Mouse (Mus musculus) MEL (cell line): ENCODE measurements around the gene Olfr49. TPM values are rescaled to one million over a fixed set of nuclear protein-coding genes. Genes with fewer than 3 reads are reported as not detected.

Experiments used
- DNase-seq: peaks from one replicate; pipeline ENCODE4 v3.0.0; 2011; ENCODE audit warnings: low read depth, low spot score
- H3K27ac ChIP-seq: 2 replicates; pipeline ENCODE4 v1.5.1; 2012; ENCODE audit warnings: low read depth, mild to moderate bottlenecking, control low read depth, low read length, moderate library complexity; ENCODE audit not compliant: control insufficient read depth
- H3K27me3 ChIP-seq, 2 experiments: fragments of 150-350 bp in 1 of 2; sonication (generic) in 1 of 2; 2 replicates each; pipeline ENCODE4 v1.6.1; 2012; ENCODE audit warnings: low read length in 2 of 2, mild to moderate bottlenecking in 2 of 2, improper control_type of control experiment in 1 of 2, moderate library complexity in 1 of 2; ENCODE audit not compliant: insufficient read depth in 2 of 2, control insufficient read depth in 1 of 2
- H3K36me3 ChIP-seq, 2 experiments: 2 replicates each; pipeline ENCODE4 v1.6.1; 2012 to 2014; ENCODE audit warnings: low read length in 2 of 2, improper control_type of control experiment in 1 of 2, inconsistent platforms in 1 of 2, mild to moderate bottlenecking in 1 of 2; ENCODE audit not compliant: insufficient read depth in 2 of 2, control insufficient read depth in 1 of 2
- H3K4me1 ChIP-seq, 2 experiments: fragments of 150-350 bp in 1 of 2; sonication (generic) in 1 of 2; 2 replicates each; pipeline ENCODE4 v1.6.1; 2012; ENCODE audit warnings: low read length in 2 of 2, improper control_type of control experiment in 1 of 2, mild to moderate bottlenecking in 1 of 2; ENCODE audit not compliant: insufficient read depth in 2 of 2, control insufficient read depth in 1 of 2
- H3K4me3 ChIP-seq, 2 experiments: fragments of 150-350 bp in 1 of 2; sonication (generic) in 1 of 2; 2 replicates each; pipeline ENCODE4 v1.5.1; 2012; ENCODE audit warnings: low read depth in 2 of 2, low read length in 2 of 2, mild to moderate bottlenecking in 2 of 2, moderate library complexity in 2 of 2, control low read depth in 1 of 2, improper control_type of control experiment in 1 of 2; ENCODE audit not compliant: control insufficient read depth in 1 of 2, insufficient read depth in 1 of 2
- H3K79me2 ChIP-seq: 2 replicates; pipeline ENCODE4 v1.6.1; 2012; ENCODE audit warnings: mild to moderate bottlenecking, low read length, moderate library complexity; ENCODE audit not compliant: control insufficient read depth, poor library complexity, insufficient read depth
- H3K9ac ChIP-seq: 2 replicates; pipeline ENCODE4 v1.6.1; 2012; ENCODE audit warnings: low read depth, mild to moderate bottlenecking, control low read depth, low read length, moderate library complexity; ENCODE audit not compliant: control insufficient read depth, poor library complexity, severe bottlenecking
- H3K9me3 ChIP-seq: fragments of 150-350 bp; sonication (generic); replicated peaks from 2 replicates; pipeline ENCODE4 v1.6.1; 2012; ENCODE audit warnings: mild to moderate bottlenecking, low read length, improper control_type of control experiment, moderate library complexity; ENCODE audit not compliant: insufficient read depth
- BHLHE40 ChIP-seq: IDR thresholded peaks from 2 replicates; pipeline ENCODE4 v1.6.1; 2012; ENCODE audit warnings: low read depth, mild to moderate bottlenecking, inconsistent platforms, low read length, improper control_type of control experiment, borderline replicate concordance
- CHD1 ChIP-seq: IDR thresholded peaks from 2 replicates; pipeline ENCODE4 v1.6.1; 2012; ENCODE audit warnings: low read depth, mild to moderate bottlenecking, inconsistent platforms, low read length, improper control_type of control experiment
- CHD2 ChIP-seq: IDR thresholded peaks from 2 replicates; pipeline ENCODE4 v1.6.1; 2011; ENCODE audit warnings: low read length, improper control_type of control experiment
- CTCF ChIP-seq, 3 experiments: IDR thresholded peaks in 2 of 3; conservative IDR thresholded peaks in 1 of 3; 2 replicates each; pipeline ENCODE4 v1.5.1; 2011 to 2012; ENCODE audit warnings: low read length in 3 of 3, low read depth in 2 of 3, mild to moderate bottlenecking in 2 of 3, improper control_type of control experiment in 1 of 3, inconsistent platforms in 1 of 3, mixed read lengths in 1 of 3, moderate library complexity in 1 of 3; ENCODE audit not compliant: control insufficient read depth in 1 of 3, insufficient read depth in 1 of 3, poor library complexity in 1 of 3, severe bottlenecking in 1 of 3
- E2F4 ChIP-seq: IDR thresholded peaks from 2 replicates; pipeline ENCODE4 v1.6.1; 2011; ENCODE audit warnings: low read depth, low read length, improper control_type of control experiment, borderline replicate concordance
- ELF1 ChIP-seq: IDR thresholded peaks from 2 replicates; pipeline ENCODE4 v1.6.1; 2014; ENCODE audit warnings: low read depth, mild to moderate bottlenecking, inconsistent platforms, low read length, improper control_type of control experiment, moderate library complexity
- EP300 ChIP-seq, 2 experiments: IDR thresholded peaks; 2 replicates each; pipeline ENCODE4 v1.6.1; 2011; ENCODE audit warnings: improper control_type of control experiment in 2 of 2, low read length in 2 of 2, low read depth in 1 of 2, mild to moderate bottlenecking in 1 of 2
- GABPA ChIP-seq: IDR thresholded peaks from 2 replicates; pipeline ENCODE4 v1.6.1; 2012; ENCODE audit warnings: low read depth, mild to moderate bottlenecking, inconsistent platforms, low read length, improper control_type of control experiment, moderate library complexity
- GATA1 ChIP-seq: IDR thresholded peaks from 2 replicates; pipeline ENCODE4 v1.6.1; 2011; ENCODE audit warnings: low read depth, low read length, improper control_type of control experiment
- HCFC1 ChIP-seq: IDR thresholded peaks from 2 replicates; pipeline ENCODE4 v1.6.1; 2012; ENCODE audit warnings: low read depth, mild to moderate bottlenecking, inconsistent platforms, low read length, improper control_type of control experiment, moderate library complexity
- JUND ChIP-seq: IDR thresholded peaks from 2 replicates; pipeline ENCODE4 v1.6.1; 2011; ENCODE audit warnings: low read depth, mild to moderate bottlenecking, improper control_type of control experiment, low read length
- KAT2A ChIP-seq: conservative IDR thresholded peaks from 2 replicates; pipeline ENCODE4 v1.6.1; 2012; ENCODE audit warnings: low read depth, low read length, improper control_type of control experiment, inconsistent platforms
- MAFK ChIP-seq: IDR thresholded peaks from 2 replicates; pipeline ENCODE4 v1.6.1; 2011; ENCODE audit warnings: low read depth, mild to moderate bottlenecking, low read length, improper control_type of control experiment, borderline replicate concordance
- MAX ChIP-seq: IDR thresholded peaks from 2 replicates; pipeline ENCODE4 v1.6.1; 2011; ENCODE audit warnings: low read length, improper control_type of control experiment
- MAZ ChIP-seq: IDR thresholded peaks from 2 replicates; pipeline ENCODE4 v1.6.1; 2012; ENCODE audit warnings: low read depth, mild to moderate bottlenecking, inconsistent platforms, low read length, improper control_type of control experiment
- MEF2A ChIP-seq: IDR thresholded peaks from 2 replicates; pipeline ENCODE4 v1.6.1; 2014; ENCODE audit warnings: low read depth, mild to moderate bottlenecking, inconsistent platforms, low read length, improper control_type of control experiment; ENCODE audit not compliant: poor library complexity, insufficient replicate concordance, severe bottlenecking; ENCODE audit errors: extremely low read depth
- MYB ChIP-seq: IDR thresholded peaks from 2 replicates; pipeline ENCODE4 v1.6.1; 2011; ENCODE audit warnings: mild to moderate bottlenecking, low read depth, low read length, improper control_type of control experiment
- MYC ChIP-seq: IDR thresholded peaks from 2 replicates; pipeline ENCODE4 v1.6.1; 2011; ENCODE audit warnings: low read depth, mild to moderate bottlenecking, low read length, improper control_type of control experiment, moderate library complexity
- NELFE ChIP-seq: IDR thresholded peaks from 2 replicates; pipeline ENCODE4 v1.6.1; 2011; ENCODE audit warnings: low read depth, low read length, improper control_type of control experiment
- POLR2AphosphoS2 ChIP-seq: IDR thresholded peaks from 2 replicates; pipeline ENCODE4 v1.6.1; 2011; ENCODE audit warnings: low read length, improper control_type of control experiment
- POLR2AphosphoS5 ChIP-seq: IDR thresholded peaks from 2 replicates; pipeline ENCODE4 v1.6.1; 2012; ENCODE audit warnings: low read depth, borderline replicate concordance, mild to moderate bottlenecking, inconsistent platforms, low read length, moderate library complexity, mixed read lengths
- RAD21 ChIP-seq: IDR thresholded peaks from 2 replicates; pipeline ENCODE4 v1.6.1; 2011; ENCODE audit warnings: mild to moderate bottlenecking, low read depth, low read length, improper control_type of control experiment
- SIN3A ChIP-seq: IDR thresholded peaks from 2 replicates; pipeline ENCODE4 v1.6.1; 2012; ENCODE audit warnings: low read length, improper control_type of control experiment, inconsistent platforms
- SMC3 ChIP-seq: IDR thresholded peaks from 2 replicates; pipeline ENCODE4 v1.6.1; 2011; ENCODE audit warnings: low read depth, low read length, improper control_type of control experiment
- UBTF ChIP-seq: IDR thresholded peaks from 2 replicates; pipeline ENCODE4 v1.6.1; 2012; ENCODE audit warnings: low read depth, mild to moderate bottlenecking, inconsistent platforms, low read length, improper control_type of control experiment, moderate library complexity, borderline replicate concordance; ENCODE audit not compliant: insufficient read depth
- USF1 ChIP-seq: IDR thresholded peaks from 2 replicates; pipeline ENCODE4 v1.6.1; 2014; ENCODE audit warnings: low read depth, mild to moderate bottlenecking, inconsistent platforms, low read length, improper control_type of control experiment, moderate library complexity
- USF2 ChIP-seq, 2 experiments: IDR thresholded peaks; 2 replicates each; pipeline ENCODE4 v1.6.1; 2011 to 2012; ENCODE audit warnings: improper control_type of control experiment in 2 of 2, low read length in 2 of 2, borderline replicate concordance in 1 of 2, inconsistent platforms in 1 of 2, low read depth in 1 of 2, mild to moderate bottlenecking in 1 of 2; ENCODE audit not compliant: insufficient read depth in 1 of 2
- ZC3H11A ChIP-seq: IDR thresholded peaks from 2 replicates; pipeline ENCODE4 v1.6.1; 2012; ENCODE audit warnings: low read depth, mild to moderate bottlenecking, inconsistent platforms, low read length, improper control_type of control experiment
- ZMIZ1 ChIP-seq: IDR thresholded peaks from 2 replicates; pipeline ENCODE4 v1.6.1; 2012; ENCODE audit warnings: low read depth, mild to moderate bottlenecking, inconsistent platforms, low read length, improper control_type of control experiment, moderate library complexity
- polyA plus RNA-seq, 2 experiments: library from polyadenylated mRNA; stranded (reverse) in 1 of 2; unstranded in 1 of 2; fragments of >175 nt in 1 of 2; fragments of >200 nt in 1 of 2; gene quantifications; 2 replicates each; pipeline versions ENCODE4 v1.2.1 to v1.2.4; 2012; ENCODE audit warnings: low replicate concordance in 2 of 2, low read depth in 1 of 2; ENCODE audit not compliant: insufficient read length in 2 of 2, insufficient read depth in 1 of 2, missing spikeins in 1 of 2
- total RNA-seq: library from RNA; depleted of rRNA; stranded (reverse); fragments of 300-350 nt; gene quantifications from 2 replicates; pipeline ENCODE4 v1.2.3, GENCODE M21; 2012; rRNA removed

Gene Olfr49
- not detected in 2 replicates for total RNA-seq
- polyA plus RNA-seq = not detected

DNA sequence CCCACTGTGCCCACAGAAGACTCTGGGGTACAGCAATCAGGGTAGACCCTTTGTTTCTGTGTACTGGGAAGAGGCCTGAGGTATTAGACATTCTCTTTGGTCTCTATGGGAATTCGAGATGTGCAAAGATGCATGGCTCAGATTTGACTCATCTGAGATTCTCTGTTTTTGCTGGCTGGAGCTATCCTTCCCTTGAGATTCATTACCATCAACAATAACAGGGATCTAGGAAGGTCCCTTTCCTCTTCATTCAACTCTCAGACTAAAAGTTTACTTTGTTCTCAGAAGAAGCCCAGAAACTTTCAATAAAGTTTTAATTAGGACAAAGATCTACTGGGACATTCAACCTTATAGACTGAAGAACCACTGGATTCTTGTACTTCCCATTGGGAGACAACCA is at the start of gene Olfr49:
Gene Olfr49 (minus strand): TSS at position 101 of the 400 bp plus-strand sequence.
- Histone ChIP-seq H3K9me3 (no peaks in the 10 kb centered on the region), H3K4me3 (no peak within 1 kb of the TSS), H3K27ac (no peak within 1 kb of the TSS)
- no peak for TF ChIP-seq CHD1
- no peak for TF ChIP-seq CHD2
- no peak for TF ChIP-seq E2F4
- no peak for TF ChIP-seq JUND
- no peak for TF ChIP-seq ZMIZ1
- no peak for TF ChIP-seq MYC
- no peak for TF ChIP-seq POLR2AphosphoS2
- TF ChIP-seq MAX = no peak
- TF ChIP-seq, all 39 proteins: peak for 0
- no peak within 1 kb of the TSS for H3K9ac ChIP-seq
- no peaks in the 10 kb centered on the region for H3K4me1 ChIP-seq
- peaks cover 20 to 31% of the 10 kb centered on the region in 2 experiments for H3K27me3 ChIP-seq
- DNase-seq = no peak
- no peaks in the 10 kb centered on the region for H3K36me3 ChIP-seq
- no peaks in the 10 kb centered on the region for H3K79me2 ChIP-seq

GRCm38 (mm10) chr14:54333452-54334189 is 48.9 kb upstream of the Olfr49 start:
- H3K79me2 ChIP-seq = no peaks in the 10 kb centered on the region
- no peak overlapping the region for H3K9ac ChIP-seq
- H3K4me1 ChIP-seq = peaks cover 14 to 19% of the 10 kb centered on the region in 2 experiments
- H3K4me3 ChIP-seq = peak overlapping the region in 1 of 2 experiments; percentile 21; a peak in 1 of 4 replicates
- 0 out of 2 replicates have a peak overlapping the region, but pooled peaks have one; percentile 3 for H3K27ac ChIP-seq
- H3K36me3 ChIP-seq = peaks cover 0 to 15% of the 10 kb centered on the region in 2 experiments; a peak in 2 of 4 replicates
- H3K27me3 ChIP-seq = peaks cover 2% of the 10 kb centered on the region in 2 experiments; a peak in 1 of 4 replicates
- DNase-seq = peak; percentile 78
- H3K9me3 ChIP-seq = no peaks in the 10 kb centered on the region
- TF ChIP-seq USF1 (no peak), SIN3A (peak; percentile 34; the same call in 1 of the 2 replicates), SMC3 (peak; percentile 2; the same call in 1 of the 2 replicates), BHLHE40 (no peak), KAT2A (no peak), MAZ (0 out of 2 replicates have a peak, but pooled peaks have one; percentile 37), ZMIZ1 (no peak), MAFK (no peak), RAD21 (no peak), JUND (peak; percentile 98), GATA1 (peak; percentile 60), CTCF (IDR thresholded peaks at IDR 0.05 in 2 of 3, conservative IDR thresholded peaks at IDR 0.05 in 1 of 3; ENCODE audit: control insufficient read depth in 1 of 3, insufficient read depth in 1 of 3, low read depth in 2 of 3, low read length in 3 of 3, poor library complexity in 1 of 3, severe bottlenecking in 1 of 3) (no peak), ZC3H11A (no peak), ELF1 (no peak), CHD2 (no peak), MYB (no peak), HCFC1 (no peak), USF2 (IDR thresholded peaks at IDR 0.05; ENCODE audit: borderline replicate concordance in 1 of 2, insufficient read depth in 1 of 2, low read depth in 1 of 2, low read length in 2 of 2) (no peak), NELFE (no peak), POLR2AphosphoS5 (no peak), POLR2AphosphoS2 (no peak), MAX (no peak), EP300 (IDR thresholded peaks at IDR 0.05; ENCODE audit: low read depth in 1 of 2, low read length in 2 of 2) (peak; percentile 64), GABPA (no peak), UBTF (no peak), MEF2A (no peak)
